Mouse (Mus musculus) midbrain, embryonic 16.5 days (tissue): Measurements from ENCODE around the gene Gm10382. TPM values are rescaled to one million over a fixed set of nuclear protein-coding genes. Genes with fewer than 3 reads are reported as not detected.

Experiments
- ATAC-seq: fragments of 200-750 bp; cut with Nextera tagmentation; 2 replicates; pipeline ENCODE4 v1.8.0; 2017; ENCODE audit warnings: moderate TSS enrichment
- H3K27ac ChIP-seq: fragments of 300-500 bp; sonication (generic); 2 replicates; pipeline ENCODE4 v1.5.1; 2014; ENCODE audit warnings: mild to moderate bottlenecking, low read length, mixed read lengths
- H3K27me3 ChIP-seq: fragments of 300-500 bp; sonication (generic); 2 replicates; pipeline ENCODE4 v1.6.1; 2014; ENCODE audit warnings: low read depth, low read length, mixed read lengths; ENCODE audit not compliant: control insufficient read depth, insufficient read depth
- H3K36me3 ChIP-seq: fragments of 300-500 bp; sonication (generic); 2 replicates; pipeline ENCODE4 v1.6.1; 2014; ENCODE audit warnings: mild to moderate bottlenecking, low read length, moderate library complexity, mixed read lengths; ENCODE audit not compliant: control insufficient read depth, insufficient read depth
- H3K4me1 ChIP-seq: fragments of 300-500 bp; sonication (generic); 2 replicates; pipeline ENCODE4 v1.6.1; 2014; ENCODE audit warnings: mild to moderate bottlenecking, low read length, mixed read lengths; ENCODE audit not compliant: control insufficient read depth, insufficient read depth
- H3K4me2 ChIP-seq: fragments of 300-500 bp; sonication (generic); 2 replicates; pipeline ENCODE4 v1.6.1; 2014; ENCODE audit warnings: mild to moderate bottlenecking, low read length, mixed read lengths
- H3K4me3 ChIP-seq: fragments of 300-500 bp; sonication (generic); 2 replicates; pipeline ENCODE4 v1.5.1; 2014; ENCODE audit warnings: low read depth, mild to moderate bottlenecking, low read length, moderate library complexity, mixed read lengths
- H3K9ac ChIP-seq: fragments of 300-500 bp; sonication (generic); 2 replicates; pipeline ENCODE4 v1.6.1; 2014; ENCODE audit warnings: low read depth, low read length, mixed read lengths
- H3K9me3 ChIP-seq: fragments of 300-500 bp; sonication (generic); replicated peaks from 2 replicates; pipeline ENCODE4 v1.6.1; 2014; ENCODE audit warnings: mild to moderate bottlenecking, low read length, mixed read lengths; ENCODE audit not compliant: control insufficient read depth, poor library complexity, severe bottlenecking
- WGBS: fragments of 180-500 bp; shearing (Covaris S2); extraction: QIAGEN DNeasy Blood & Tissue Kit; methylation state at CpG from one replicate; pipeline ENCODE4 v1.1.7; 2014; 5-methylcytosine and 5-hydroxymethylcytosine counted together
- polyA plus RNA-seq: library from polyadenylated mRNA; unstranded; fragments of >200 nt; fragmentation: Nextera tagmentation; extraction: Ambion mirVana; gene quantifications from 2 replicates; pipeline ENCODE4 v1.2.1, GENCODE M21; 2015

Gene Gm10382
- polyA plus RNA-seq, 1 experiment from 2014 or later: 0.30 TPM

GRCm38 (mm10) chr5:125400903-125401302 is 11.8 kb downstream of the Gm10382 start:
- Histone ChIP-seq H3K4me2 (no peak overlapping the region), H3K36me3 (no peaks in the 10 kb centered on the region), H3K9me3 (no peaks in the 10 kb centered on the region), H3K27ac (no peak overlapping the region), H3K9ac (no peak overlapping the region), H3K4me1 (peaks cover 2% of the 10 kb centered on the region; the same call in 1 of the 2 replicates), H3K4me3 (no peak overlapping the region), H3K27me3 (no peaks in the 10 kb centered on the region)
- no peak for ATAC-seq
- WGBS: 72% methylated on average over 7 of the region's 7 CpGs

GRCm38 (mm10) chr5:125402476-125402875 is 13.4 kb downstream of the Gm10382 start:
- ATAC-seq: no peak
- Histone ChIP-seq H3K27ac (no peak overlapping the region), H3K27me3 (no peaks in the 10 kb centered on the region), H3K9ac (no peak overlapping the region), H3K4me2 (no peak overlapping the region), H3K4me1 (peaks cover 12% of the 10 kb centered on the region), H3K36me3 (no peaks in the 10 kb centered on the region), H3K9me3 (no peaks in the 10 kb centered on the region), H3K4me3 (no peak overlapping the region)
- WGBS: 52% methylated on average over 10 of the region's 10 CpGs

GRCm38 (mm10) chr5:125402991-125403390 is 13.9 kb downstream of the Gm10382 start:
- Histone ChIP-seq H3K36me3 (no peaks in the 10 kb centered on the region), H3K9me3 (no peaks in the 10 kb centered on the region), H3K4me3 (no peak overlapping the region), H3K4me1 (peaks cover 13% of the 10 kb centered on the region), H3K27ac (no peak overlapping the region), H3K4me2 (no peak overlapping the region), H3K27me3 (no peaks in the 10 kb centered on the region), H3K9ac (no peak overlapping the region)
- 68% methylated on average over 6 of the region's 6 CpGs for WGBS
- no peak for ATAC-seq

GRCm38 (mm10) chr5:125403481-125404465 is 14.7 kb downstream of the Gm10382 start:
- H3K9me3 ChIP-seq: no peaks in the 10 kb centered on the region
- H3K4me1 ChIP-seq: peaks cover 15% of the 10 kb centered on the region
- peak overlapping the region; percentile 76 for H3K27ac ChIP-seq
- ATAC-seq: peak; percentile 41; the same call in 1 of the 2 replicates
- peak overlapping the region; percentile 39 for H3K4me3 ChIP-seq
- peak overlapping the region; percentile 67 for H3K4me2 ChIP-seq
- no peaks in the 10 kb centered on the region for H3K36me3 ChIP-seq
- no peaks in the 10 kb centered on the region for H3K27me3 ChIP-seq
- H3K9ac ChIP-seq: peak overlapping the region; percentile 61
- WGBS: 10% methylated on average over 31 of the region's 31 CpGs

- Histone ChIP-seq H3K9ac (peak overlapping the region; percentile 71), H3K4me3 (peak overlapping the region; percentile 53), H3K27ac (peak overlapping the region; percentile 87), H3K36me3 (no peaks in the 10 kb centered on the region), H3K4me2 (peak overlapping the region; percentile 75), H3K4me1 (peaks cover 15% of the 10 kb centered on the region), H3K27me3 (no peaks in the 10 kb centered on the region), H3K9me3 (no peaks in the 10 kb centered on the region)
- WGBS: under 1% methylated on average over 7 of the region's 7 CpGs
- ATAC-seq: no peak
Observed at GRCm38 (mm10) chr5:125404536-125404902, 15.4 kb downstream of the Gm10382 start.

GRCm38 (mm10) chr5:125404903-125405545 is 15.9 kb downstream of the Gm10382 start:
- H3K27ac ChIP-seq: peak overlapping the region; percentile 87
- WGBS: under 1% methylated on average over 28 of the region's 28 CpGs
- peak; percentile 36 for ATAC-seq

GRCm38 (mm10) chr5:125405546-125406248 is 16.6 kb downstream of the Gm10382 start:
- H3K27ac ChIP-seq: peak overlapping the region; percentile 87
- peak overlapping the region; percentile 71 for H3K9ac ChIP-seq
- H3K36me3 ChIP-seq: no peaks in the 10 kb centered on the region
- peak overlapping the region; percentile 85 for H3K4me2 ChIP-seq
- whole genome bisulfite sequencing: under 1% methylated on average over 31 of the region's 31 CpGs
- H3K27me3 ChIP-seq: no peaks in the 10 kb centered on the region
- peak overlapping the region; percentile 53 for H3K4me3 ChIP-seq
- peaks cover 15% of the 10 kb centered on the region for H3K4me1 ChIP-seq
- ATAC-seq: peak; percentile 62
- H3K9me3 ChIP-seq: no peaks in the 10 kb centered on the region

More at GRCm38 (mm10) chr5:125404903-125405545, 15.9 kb downstream of the Gm10382 start:
- Histone ChIP-seq H3K9ac (peak overlapping the region; percentile 71), H3K9me3 (no peaks in the 10 kb centered on the region), H3K27me3 (no peaks in the 10 kb centered on the region), H3K4me1 (peaks cover 15% of the 10 kb centered on the region), H3K4me2 (peak overlapping the region; percentile 75), H3K4me3 (peak overlapping the region; percentile 53), H3K36me3 (no peaks in the 10 kb centered on the region)

GRCm38 (mm10) chr5:125406322-125407016 is 17.3 kb downstream of the Gm10382 start:
- under 1% methylated on average over 20 of the region's 20 CpGs for WGBS
- H3K9ac ChIP-seq: peak overlapping the region; percentile 64
- H3K9me3 ChIP-seq: no peaks in the 10 kb centered on the region
- H3K36me3 ChIP-seq: no peaks in the 10 kb centered on the region
- peak; percentile 23; the same call in 1 of the 2 replicates for ATAC-seq
- H3K4me2 ChIP-seq: peak overlapping the region; percentile 85
- H3K4me3 ChIP-seq: peak overlapping the region; percentile 53
- H3K4me1 ChIP-seq: peaks cover 15% of the 10 kb centered on the region
- H3K27me3 ChIP-seq: no peaks in the 10 kb centered on the region
- H3K27ac ChIP-seq: peak overlapping the region; percentile 87
